ENCODE assay signal across 8 mouse cellular contexts in the genomic region with DNA sequence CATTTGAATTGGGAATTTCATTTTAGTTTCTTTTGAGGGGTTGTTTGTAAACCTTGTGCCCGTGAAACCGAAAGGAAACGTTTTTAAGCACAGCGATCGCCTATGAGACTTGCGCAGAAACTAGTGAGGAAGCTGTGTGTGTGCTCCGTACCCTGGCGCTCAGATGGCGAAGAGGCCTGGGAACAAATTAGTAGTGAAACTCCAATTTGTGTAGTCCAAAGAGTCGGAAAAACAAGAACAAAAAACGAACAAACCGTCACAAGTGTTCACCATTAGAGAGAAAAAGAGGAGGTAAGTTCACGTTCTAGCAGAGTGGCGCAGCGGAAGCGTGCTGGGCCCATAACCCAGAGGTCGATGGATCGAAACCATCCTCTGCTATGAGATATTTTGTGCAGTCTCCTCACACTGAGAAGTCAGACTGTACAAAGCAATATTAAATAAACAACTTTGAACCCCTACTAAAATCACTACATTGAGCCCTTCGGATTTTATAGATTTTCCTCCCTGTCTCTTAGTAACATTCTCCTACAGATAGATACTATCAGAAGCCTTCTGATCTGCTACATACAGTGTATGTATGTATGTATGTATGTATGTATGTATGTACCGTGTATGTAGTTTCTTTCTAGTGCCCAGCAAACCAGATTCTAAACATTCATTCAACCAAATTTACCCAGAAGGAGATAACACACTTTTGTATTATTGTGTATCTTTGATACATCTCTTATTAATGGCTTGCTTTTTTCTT. TPM values are rescaled to one million over a fixed set of nuclear protein-coding genes. Genes with fewer than 3 reads are reported as not detected.
DNase-seq lines count a peak whose midpoint lies in the region; ATAC-seq lines count a peak whose summit lies in the region.

No protein-coding gene starts in this region.

- peak; percentile 67 for ATAC-seq in megakaryocyte, adult 5-6 weeks (ENCODE audit: poor library complexity, severe bottlenecking)

- peak; percentile 75 to 94 for DNase-seq in adrenal gland, adult (ENCODE audit: inconsistent age in 2 of 2, low spot score in 1 of 2)
- DNase-seq in embryo, embryonic 10 days (ENCODE audit: low spot score), result peak; percentile 86
- peak; percentile 54 for DNase-seq in gastrocnemius, postnatal 10 days
- peak; percentile 94 for DNase-seq in induced T-regulatory cell, adult 2 months (ENCODE audit: low read depth)
- DNase-seq in left cerebral cortex, adult 8-10 months (ENCODE audit: low spot score in 2 of 2), result peak; percentile 30 to 54
- peak; percentile 38 to 63 for DNase-seq in right cerebral cortex, postnatal 10 days (ENCODE audit: low spot score in 2 of 2)
- DNase-seq in urinary bladder, postnatal 36 days (ENCODE audit: low spot score in 2 of 2), result peak; percentile 38 to 58

RNA-seq across cellular contexts. Expression of a gene that starts 6.1 kb away (rescaled TPM):
- total RNA-seq in gastrocnemius, postnatal 10 days (2021), result not detected
- total RNA-seq in left cerebral cortex, adult 8-10 months (2022), result not detected
- not detected in 2 replicates for total RNA-seq in megakaryocyte, adult 5-6 weeks (2015)
- not detected in 2 replicates for total RNA-seq in megakaryocyte, adult 5-6 weeks (2017)

RNA-seq across cellular contexts. Expression of a gene that starts 30.0 kb away (rescaled TPM):
- total RNA-seq in gastrocnemius, postnatal 10 days (2021), result 1 to 10 TPM in 1 of 2 experiments, under 1 TPM in 1; 0.73 to 1.2 TPM
- total RNA-seq in left cerebral cortex, adult 8-10 months (2022), result 1 to 10 TPM; 2.4 to 4.1 (median 3.3) TPM
- 0.23 and 0.36 TPM in 2 replicates for total RNA-seq in megakaryocyte, adult 5-6 weeks (2015)
- 0.65 TPM in 1 of 2 replicates, not detected in the other for total RNA-seq in megakaryocyte, adult 5-6 weeks (2017)

RNA-seq across cellular contexts. Expression of a gene that starts 34.6 kb away (rescaled TPM):
- not detected for total RNA-seq in gastrocnemius, postnatal 10 days (2021)
- total RNA-seq in left cerebral cortex, adult 8-10 months (2022), result 1 to 10 TPM in 3 of 4 experiments, under 1 TPM in 1; 0.33 to 1.3 (median 1.0) TPM
- total RNA-seq in megakaryocyte, adult 5-6 weeks (2015), result 3.7 and 4.3 TPM in 2 replicates
- 2.8 and 5.2 TPM in 2 replicates for total RNA-seq in megakaryocyte, adult 5-6 weeks (2017)

Comparison
In these comparisons a context has a peak if more than half of its experiments do, and no peak if none do; other contexts are left out.
1. Peak in every context shown above with its lines: DNase-seq and ATAC-seq.
2. DNase-seq: peak in every context shown above with its lines; median percentile 94 in induced T-regulatory cell, adult 2 months; 86 in embryo, embryonic 10 days; 84 in adrenal gland, adult; 54 in gastrocnemius, postnatal 10 days; 50 in right cerebral cortex, postnatal 10 days; 48 in urinary bladder, postnatal 36 days; 42 in left cerebral cortex, adult 8-10 months.